Mouse (Mus musculus): ENCODE measurements around the gene Cep295. TPM values are rescaled to one million over a fixed set of nuclear protein-coding genes. Genes with fewer than 3 reads are reported as not detected.

The Cep295 gene
- total RNA-seq, 2 experiments from 2014 or later = 22.2 to 23.1 TPM

DNA sequence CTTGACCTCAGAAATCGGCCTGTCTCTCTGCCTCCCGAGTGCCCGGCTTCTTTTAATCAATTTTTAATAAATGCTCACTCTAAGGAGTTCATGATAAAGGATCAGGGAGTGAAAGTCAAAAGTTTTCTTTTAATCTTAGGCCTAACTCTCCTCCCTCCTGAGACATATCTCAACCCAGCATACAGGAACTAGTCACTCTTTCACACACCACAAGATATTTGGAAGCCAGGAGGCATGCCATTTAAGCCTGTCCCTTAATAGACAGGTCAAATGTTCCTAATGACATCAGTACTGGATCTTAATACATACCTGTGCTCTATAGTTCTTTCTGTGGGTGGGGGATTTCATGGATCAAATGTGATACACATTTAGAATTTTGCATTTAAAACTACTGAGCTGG lies 79.2 kb downstream of the Cep295 start:
- intact Hi-C loops (cut with DNase I) = no loop called here

DNA sequence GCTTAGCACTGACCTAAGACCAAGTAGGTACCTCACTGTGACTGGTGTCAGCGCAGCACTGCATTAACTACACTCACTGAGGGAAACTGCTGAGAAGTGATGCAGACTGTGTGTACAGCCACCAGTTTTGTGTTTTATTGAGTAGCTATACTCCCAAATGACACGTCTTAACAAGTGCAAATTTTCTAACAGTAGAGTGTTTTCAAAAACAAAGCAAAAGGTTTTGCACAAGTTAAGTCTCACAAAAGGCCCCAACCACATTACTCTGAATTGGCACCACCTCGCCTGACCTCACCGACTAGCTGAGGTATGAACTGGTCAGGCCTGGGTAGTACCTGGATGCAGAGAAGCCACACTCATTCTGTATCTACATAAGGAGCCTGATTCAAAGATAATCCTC lies 80.7 kb downstream of the Cep295 start:
- DNase-seq (ENCODE audit: low spot score in 2 of 2) = no peak
- intact Hi-C loops (cut with DNase I) = no loop called here

More for the DNA sequence above, 79.2 kb downstream of the Cep295 start:
- DNase-seq (ENCODE audit: low spot score in 2 of 2) = no peak

DNA sequence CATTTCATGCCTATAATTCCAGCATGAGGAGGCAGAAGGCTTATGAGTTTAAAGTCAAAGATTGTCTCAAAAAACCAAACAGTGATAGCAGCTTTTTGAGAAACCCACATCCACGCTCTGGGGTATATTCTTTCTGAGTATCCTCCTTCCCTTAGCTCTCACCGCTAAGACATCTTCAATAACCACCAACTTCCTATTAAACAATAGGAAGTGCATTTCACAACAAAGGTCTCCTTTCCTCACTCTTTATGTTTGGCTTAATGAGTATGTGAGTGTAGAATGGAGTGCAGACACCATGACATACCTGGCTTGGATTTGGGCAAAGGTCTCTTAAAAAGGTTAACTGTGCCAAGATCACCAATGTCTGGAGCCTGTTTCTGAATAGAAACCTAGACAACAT lies 83.6 kb downstream of the Cep295 start:
- no peak for DNase-seq (ENCODE audit: low spot score in 2 of 2)
- intact Hi-C loops (cut with DNase I) = no loop called here

Small RNA genes lying within 50 kb of the gene (microRNA-seq; reads per million reads assigned to microRNA genes)
- gene Gm49349 = 0 reads per million in 2 experiments
- gene mmu-mir-7650 = 0 reads per million in 2 experiments

Other genes starting within 250 kb of the Cep295 start
- gene Hephl1, start 245.7 kb downstream of the Cep295 start, total RNA-seq (2021) = not detected
- gene Vstm5, start 118.7 kb downstream of the Cep295 start, total RNA-seq (2021) = 1 to 10 TPM; 7.5 to 8.4 TPM
- gene Med17, start 77.9 kb downstream of the Cep295 start, total RNA-seq (2021) = 10 to 100 TPM; 30.0 to 34.1 TPM
- gene Taf1d, start 51.6 kb downstream of the Cep295 start, total RNA-seq (2021) = 10 to 100 TPM; 30.7 to 32.7 TPM
- 10 to 100 TPM; 22.2 to 22.4 TPM for gene 4931406C07Rik, start 51.3 kb downstream of the Cep295 start, total RNA-seq (2021)
- gene Smco4, start 135.6 kb upstream of the Cep295 start, total RNA-seq (2021) = 1 to 10 TPM; 3.6 to 4.3 TPM

Measured in left cerebral cortex, postnatal 14 days (tissue).